ENCODE assay signal across 8 mouse cellular contexts in genomic region chr5:125203759-125204158, GRCm38 (mm10). TPM values are rescaled to one million over a fixed set of nuclear protein-coding genes. Genes with fewer than 3 reads are reported as not detected.
A peak's percentile ranks its signal among the peaks of the same experiment; 100 is the strongest.
DNase-seq lines count a peak whose midpoint lies in the region; ATAC-seq and TF ChIP-seq lines count a peak whose summit lies in the region.

No protein-coding gene starts in this region.

- DNase-seq in cerebellum, adult 9-11 months, result peak; percentile 70
- DNase-seq in cerebellum, adult 11 months, result no peak
- peak; percentile 75 for DNase-seq in Patski (ENCODE audit: low read depth, low spot score)
- peak; percentile 63 to 70 for DNase-seq in heart, adult 9 months (ENCODE audit: low spot score in 2 of 2)
- peak; percentile 48 to 75 for DNase-seq in left cerebral cortex, postnatal 14 days (ENCODE audit: low spot score in 2 of 2)
- no peak for DNase-seq in ovary, postnatal 36 days (ENCODE audit: low spot score)
- DNase-seq in kidney, postnatal 10 days, result no peak

- intact Hi-C loops in left cerebral cortex, postnatal 14 days (cut with DNase I), result no loop called here

- H3K27me3 ChIP-seq in Patski, result no peaks in the 10 kb centered on the region
- H3K27me3 ChIP-seq in intestine, embryonic 15.5 days (replicated peaks), result no peaks in the 10 kb centered on the region

- no peak overlapping the region for H3K9ac ChIP-seq in intestine, embryonic 15.5 days

- CTCF ChIA-PET in Patski (lab: Charles Lee), result interaction anchor here (0.7 to 2.3 kb wide), 6 partner anchors 13 to 137 kb away, joined by 3 to 11 read pairs (median 4); no protein-coding TSS in a partner anchor

- no peak overlapping the region for H3K4me3 ChIP-seq in intestine, embryonic 15.5 days (replicated peaks)

- in situ Hi-C loops in Patski (cut with MboI; ENCODE audit: low pct_unique_long_range_greater_than_20kb), result no loop called here

- H3K4me1 ChIP-seq in intestine, embryonic 15.5 days (replicated peaks), result peaks cover 12% of the 10 kb centered on the region; the same call in 1 of the 2 replicates

- no peak overlapping the region for H3K4me2 ChIP-seq in intestine, embryonic 15.5 days (replicated peaks)

- H3K36me3 ChIP-seq in intestine, embryonic 15.5 days, result no peaks in the 10 kb centered on the region

- WGBS in intestine, embryonic 15.5 days, result 65% methylated on average over 11 of the region's 11 CpGs

- POLR2A ChIA-PET in Patski (lab: Charles Lee), result interaction anchor here (0.5 to 1.3 kb wide), 2 partner anchors 41 to 64 kb away, joined by 3 to 4 read pairs; no protein-coding TSS in a partner anchor

- no peak for TF ChIP-seq CTCF in Patski (IDR thresholded peaks at IDR 0.05)

- peak; percentile 17 for ATAC-seq in Patski
- no peak for ATAC-seq in intestine, embryonic 15.5 days

- no peak overlapping the region for H3K27ac ChIP-seq in intestine, embryonic 15.5 days

- no peaks in the 10 kb centered on the region for H3K9me3 ChIP-seq in intestine, embryonic 15.5 days

RNA-seq across cellular contexts. Expression of gene Ncor2, which starts 24.7 kb away (rescaled TPM):
- polyA plus RNA-seq in Patski (2021), result 98.6 TPM
- total RNA-seq in left cerebral cortex, postnatal 14 days (2021), result 100 to 1,000 TPM; 171 to 175 TPM
- 19.9 and 20.0 TPM in 2 replicates for polyA plus RNA-seq in intestine, embryonic 15.5 days (2015; fragmentation: Nextera tagmentation; extraction: Ambion mirVana)

Comparison
In these comparisons a context has a peak if more than half of its experiments do, and no peak if none do; other contexts are left out.
1. DNase-seq: peak in cerebellum, adult 9-11 months (single experiment), Patski (single experiment), heart, adult 9 months (2 of 2) and left cerebral cortex, postnatal 14 days (2 of 2); none in cerebellum, adult 11 months (single experiment), ovary, postnatal 36 days (single experiment) and kidney, postnatal 10 days (single experiment).